Comparison of ENCODE assay signal across 23 mouse cellular contexts in genomic region chr5:41618966-41619365, GRCm38 (mm10).
DNase-seq lines count a peak whose midpoint lies in the region; ATAC-seq and TF ChIP-seq lines count a peak whose summit lies in the region.
"Had no signal": no experiment of that assay in that cellular context is flagged by ENCODE, and none has a peak within 500 bp of the region (broad histone marks: within the 10 kb centered on the region; RNA-seq: fewer than 3 reads in every experiment).

No protein-coding gene starts in this region.

- intact Hi-C loops in left cerebral cortex, adult 2 months (cut with DNase I) = no loop called here
- intact Hi-C loops in heart, postnatal 10 days (cut with DNase I) = no loop called here

- 61% methylated on average over 1 of the region's 1 CpGs for WGBS in forebrain, embryonic 16.5 days

- no peaks in the 10 kb centered on the region for H3K36me3 ChIP-seq in forebrain, embryonic 16.5 days (ENCODE audit: control insufficient read depth, insufficient read depth)
- H3K36me3 ChIP-seq: embryonic facial prominence, embryonic 15.5 days; limb, embryonic 10.5 days had no signal

- no peak for DNase-seq in frontal cortex, postnatal 14 days (ENCODE audit: low spot score in 2 of 2)
- DNase-seq in left cerebral cortex, adult 11 months (ENCODE audit: low spot score) = peak; percentile 18
- no peak for DNase-seq in left cerebral cortex, adult 2 months (ENCODE audit: extremely low spot score in 1 of 2, low spot score in 2 of 2)
- DNase-seq in layer of hippocampus, adult 8-10 months (ENCODE audit: low spot score in 2 of 2) = peak; percentile 23 to 33
- no peak for DNase-seq in urinary bladder, postnatal 4 days (ENCODE audit: low spot score in 2 of 2)
- DNase-seq in heart, postnatal 10 days = no peak
- DNase-seq: adrenal gland, postnatal 25 days; cerebellum, adult 9-11 months; gastrocnemius, postnatal 36 days; kidney, adult 2 months; kidney, postnatal 36 days; lung, embryonic 14.5 days; midbrain, embryonic 14.5 days; thymus, postnatal 14 days had no signal

- TF ChIP-seq CTCF in left cerebral cortex, adult 2 months (IDR thresholded peaks at IDR 0.05) = no peak; the same call in 1 of the 2 replicates

- no peak overlapping the region for H3K27ac ChIP-seq in left cerebral cortex, adult 2 months
- H3K27ac ChIP-seq in forebrain, embryonic 16.5 days (ENCODE audit: low read length) = no peak overlapping the region
- H3K27ac ChIP-seq: embryonic facial prominence, embryonic 15.5 days; limb, embryonic 10.5 days; macrophage had no signal

- H3K9ac ChIP-seq in forebrain, embryonic 16.5 days (replicated peaks; ENCODE audit: low read depth, low read length) = no peak overlapping the region
- H3K9ac ChIP-seq: embryonic facial prominence, embryonic 15.5 days; lung, embryonic 14.5 days had no signal

- H3K9me3 ChIP-seq in forebrain, embryonic 16.5 days (ENCODE audit: control insufficient read depth, low read length) = no peaks in the 10 kb centered on the region
- H3K9me3 ChIP-seq: embryonic facial prominence, embryonic 15.5 days; limb, embryonic 10.5 days had no signal

- ATAC-seq in frontal cortex, adult (ENCODE audit: low TSS enrichment) = peak; percentile 98
- ATAC-seq in forebrain, embryonic 16.5 days = peak; percentile 73
- ATAC-seq: activated CD4-positive, CD25-positive, alpha-beta regulatory T cell, adult 4 months; Patski had no signal

- H3K4me1 ChIP-seq in forebrain, embryonic 16.5 days (replicated peaks; ENCODE audit: control insufficient read depth, insufficient read depth, low read length) = no peaks in the 10 kb centered on the region
- H3K4me1 ChIP-seq: embryonic facial prominence, embryonic 15.5 days had no signal

- no peak overlapping the region for H3K4me3 ChIP-seq in left cerebral cortex, adult 2 months
- no peak overlapping the region for H3K4me3 ChIP-seq in forebrain, embryonic 16.5 days (replicated peaks; ENCODE audit: low read length)
- H3K4me3 ChIP-seq: embryonic facial prominence, embryonic 15.5 days; limb, embryonic 10.5 days; myocyte had no signal

- H3K4me2 ChIP-seq in forebrain, embryonic 16.5 days (ENCODE audit: low read length) = no peak overlapping the region
- H3K4me2 ChIP-seq: embryonic facial prominence, embryonic 15.5 days; liver, embryonic 11.5 days; lung, embryonic 14.5 days had no signal

- H3K27me3 ChIP-seq in forebrain, embryonic 16.5 days (replicated peaks; ENCODE audit: control insufficient read depth, insufficient read depth, low read length) = no peaks in the 10 kb centered on the region
- H3K27me3 ChIP-seq: embryonic facial prominence, embryonic 15.5 days; Patski had no signal

Comparison
In these comparisons a context has a peak if more than half of its experiments do, and no peak if none do; other contexts are left out.
1. DNase-seq: peak in left cerebral cortex, adult 11 months (single experiment) and layer of hippocampus, adult 8-10 months (2 of 2); none in frontal cortex, postnatal 14 days (0 of 2), left cerebral cortex, adult 2 months (0 of 2), urinary bladder, postnatal 4 days (0 of 2) and heart, postnatal 10 days (0 of 2).